Mouse (Mus musculus): ENCODE measurements around the gene Cdpf1.

Gene Cdpf1

GRCm38 (mm10) chr15:85811535-85812277 is at the start of gene Cdpf1:
Gene Cdpf1, minus strand, starts transcription at chr15:85811697.
- peak; percentile 99 for DNase-seq (ENCODE audit: low spot score)

DNA sequence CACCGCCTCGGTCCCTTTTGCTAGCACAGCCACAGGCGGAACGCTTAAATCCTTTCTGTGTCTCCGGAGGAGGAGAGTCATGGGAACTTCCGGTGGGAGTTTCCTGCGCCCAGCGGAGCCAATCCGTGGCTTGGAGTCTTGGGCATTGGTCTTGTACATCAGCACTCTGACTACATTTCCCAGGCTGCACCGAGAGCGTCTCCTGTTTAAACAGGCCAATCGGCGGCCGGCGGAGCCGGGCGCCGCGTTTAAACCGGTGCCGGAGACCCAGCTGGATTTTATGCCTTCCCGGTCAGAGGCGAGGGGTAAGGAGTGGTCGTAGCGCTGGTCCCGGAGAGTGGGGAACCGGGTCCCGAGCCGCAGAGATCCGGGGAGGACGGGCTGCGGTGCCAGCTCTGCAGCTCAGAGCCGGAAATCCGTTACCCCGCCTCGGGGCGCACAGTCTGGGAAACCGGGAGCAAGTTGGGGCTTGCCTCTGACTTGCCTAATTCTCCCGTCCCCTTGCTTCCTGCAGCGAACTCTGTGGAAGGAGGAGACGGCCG is 48.1 kb upstream of the Cdpf1 start, which contains the start of gene Gtse1:
Gene Gtse1, plus strand, starts transcription at position 256 of the 542 bp plus-strand sequence.
- DNase-seq (ENCODE audit: low spot score) = peak; percentile 91

- DNase-seq (ENCODE audit: low spot score) = no peak
Observed at GRCm38 (mm10) chr15:85858980-85859489, 47.5 kb upstream of the Cdpf1 start.

GRCm38 (mm10) chr15:85851656-85852392 is 40.3 kb upstream of the Cdpf1 start:
- DNase-seq (ENCODE audit: low spot score) = no peak

DNA sequence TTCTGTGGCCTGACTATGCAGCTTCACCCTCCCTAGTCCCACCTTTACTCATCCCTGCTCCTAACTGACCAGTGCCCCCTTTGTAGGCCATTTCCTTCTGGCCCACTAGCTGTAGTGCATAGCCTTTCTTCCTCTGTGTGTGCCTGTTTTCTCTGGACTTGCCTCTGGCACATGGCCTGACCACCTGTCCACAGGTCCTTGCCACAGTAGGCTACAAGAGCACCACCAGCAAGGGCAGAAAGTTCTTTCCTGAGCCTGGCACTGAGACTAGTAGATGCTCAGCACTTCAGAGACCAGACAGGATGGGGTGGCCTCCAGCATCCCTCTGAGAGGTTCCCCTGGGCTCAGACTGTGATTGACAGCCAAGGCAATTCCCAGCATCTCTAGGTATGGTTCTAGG is 33.6 kb upstream of the Cdpf1 start:
- no peak for DNase-seq (ENCODE audit: low spot score)

GRCm38 (mm10) chr15:85841796-85842360 is 30.4 kb upstream of the Cdpf1 start:
- no peak for DNase-seq (ENCODE audit: low spot score)

- DNase-seq (ENCODE audit: low spot score) = peak; percentile 70
Observed at GRCm38 (mm10) chr15:85840983-85841382, 29.5 kb upstream of the Cdpf1 start.

DNA sequence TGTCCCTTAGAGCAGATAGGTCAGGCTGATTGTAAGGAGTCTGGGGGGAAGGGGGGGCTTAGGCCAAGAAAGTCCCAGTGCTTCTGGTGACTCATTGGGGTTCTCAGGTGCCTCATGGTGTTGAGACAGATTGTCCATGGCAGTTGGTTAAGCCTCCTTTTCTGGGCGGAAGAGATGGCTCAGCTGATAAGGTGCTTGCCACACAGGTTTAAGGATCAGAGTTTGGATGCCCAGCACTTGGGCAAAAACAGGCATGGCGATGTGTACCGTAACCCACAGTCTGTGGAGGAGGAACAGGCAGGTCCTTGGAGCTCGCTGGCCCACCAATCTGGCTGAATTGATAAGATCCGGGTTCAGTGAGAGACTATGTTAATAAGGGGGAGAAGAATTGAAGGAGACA is 25.4 kb upstream of the Cdpf1 start:
- DNase-seq (ENCODE audit: low spot score) = no peak

GRCm38 (mm10) chr15:85835335-85835734 is 23.8 kb upstream of the Cdpf1 start:
- DNase-seq (ENCODE audit: low spot score) = no peak

DNA sequence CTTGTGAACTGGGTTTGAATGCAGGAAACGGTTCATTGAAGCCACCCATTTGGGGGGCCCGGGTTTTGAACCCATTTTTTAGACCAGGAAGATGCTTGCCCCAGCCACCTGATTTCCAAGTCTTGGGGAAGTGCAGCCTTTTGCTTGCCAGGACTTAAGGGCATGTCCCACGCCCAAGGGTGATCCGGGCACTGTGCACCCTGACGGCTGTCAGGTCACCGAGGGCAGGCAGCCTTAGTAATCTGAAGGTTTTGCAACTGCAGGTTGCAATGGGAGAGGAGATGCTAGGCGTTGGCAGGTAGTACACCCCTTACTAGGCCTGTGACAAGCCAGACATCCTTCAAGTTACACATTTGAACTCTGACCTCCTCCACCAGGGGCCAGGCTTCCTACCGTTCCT is 21.1 kb upstream of the Cdpf1 start:
- DNase-seq (ENCODE audit: low spot score) = no peak

GRCm38 (mm10) chr15:85831954-85832590 is 20.6 kb upstream of the Cdpf1 start, which contains the start of gene Ttc38:
Gene Ttc38, plus strand, starts transcription at chr15:85832306.
- peak; percentile 85 for DNase-seq (ENCODE audit: low spot score)

DNA sequence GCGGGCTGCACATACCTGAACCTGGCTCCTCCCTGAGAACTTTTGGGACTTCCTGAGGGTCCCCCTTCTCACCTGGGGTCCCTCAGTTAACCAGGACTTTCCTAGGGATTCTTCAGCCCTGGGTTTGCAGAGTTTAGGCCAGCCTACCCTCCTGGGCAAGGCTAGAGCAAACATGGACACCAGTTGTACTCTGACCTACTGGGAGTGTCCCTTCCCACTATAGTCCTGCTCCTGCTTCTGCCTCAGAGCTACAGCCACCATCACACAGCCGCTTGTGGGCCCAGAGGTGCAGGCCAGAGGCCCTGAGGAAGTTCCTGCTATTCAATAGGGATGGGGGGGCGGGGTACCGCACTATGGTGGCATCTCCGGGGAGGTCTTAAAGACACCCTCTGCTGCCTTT is 18.0 kb upstream of the Cdpf1 start:
- DNase-seq (ENCODE audit: low spot score) = no peak

DNA sequence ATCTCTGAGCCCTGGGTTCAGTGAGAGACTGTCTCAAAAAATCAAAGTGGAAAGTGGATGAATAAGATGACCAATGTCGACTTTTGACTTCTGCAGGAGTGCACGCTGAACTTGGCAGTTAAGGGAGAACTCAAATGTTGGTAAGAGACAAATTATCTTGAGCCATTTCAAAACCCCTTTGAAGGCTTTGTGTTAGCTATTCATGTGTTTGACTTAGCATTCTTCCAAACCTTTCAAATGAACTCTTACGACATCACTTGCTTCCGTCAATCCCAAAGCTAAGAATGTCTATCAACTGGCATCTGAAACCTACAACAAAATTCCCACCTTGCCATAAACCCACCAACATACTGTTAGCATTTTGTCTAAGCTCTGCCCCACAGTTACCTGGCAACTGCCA is 16.6 kb upstream of the Cdpf1 start:
- DNase-seq (ENCODE audit: low spot score) = no peak

- DNase-seq (ENCODE audit: low spot score) = no peak
Observed at GRCm38 (mm10) chr15:85826676-85827075, 15.2 kb upstream of the Cdpf1 start.

- no peak for DNase-seq (ENCODE audit: low spot score)
Observed at GRCm38 (mm10) chr15:85822011-85822359, 10.5 kb upstream of the Cdpf1 start.

- DNase-seq (ENCODE audit: low spot score) = peak; percentile 68
Observed at GRCm38 (mm10) chr15:85821203-85822010, 9.9 kb upstream of the Cdpf1 start, which contains the start of gene Pkdrej. Gene Pkdrej, minus strand, starts transcription at chr15:85821734.

DNA sequence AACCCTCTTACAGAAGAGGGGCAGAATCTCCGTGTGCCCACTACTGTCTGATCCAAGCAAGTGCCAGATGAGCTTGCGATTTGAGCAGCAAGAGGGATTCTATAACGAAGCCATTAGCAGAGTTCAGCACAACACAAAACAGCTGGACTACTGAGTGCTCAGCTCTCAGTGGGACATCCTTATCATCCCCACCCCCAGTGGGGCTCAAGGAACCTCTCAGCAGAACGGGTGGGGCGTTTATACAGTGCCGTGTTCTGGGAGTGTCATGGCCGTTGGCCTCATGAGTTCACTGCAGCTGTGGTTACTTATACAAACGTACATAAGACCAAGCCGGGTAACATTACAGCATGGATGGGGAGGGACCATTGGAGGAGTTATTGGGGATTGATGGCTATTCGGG is 1.9 kb upstream of the Cdpf1 start:
- DNase-seq (ENCODE audit: low spot score) = no peak

DNA sequence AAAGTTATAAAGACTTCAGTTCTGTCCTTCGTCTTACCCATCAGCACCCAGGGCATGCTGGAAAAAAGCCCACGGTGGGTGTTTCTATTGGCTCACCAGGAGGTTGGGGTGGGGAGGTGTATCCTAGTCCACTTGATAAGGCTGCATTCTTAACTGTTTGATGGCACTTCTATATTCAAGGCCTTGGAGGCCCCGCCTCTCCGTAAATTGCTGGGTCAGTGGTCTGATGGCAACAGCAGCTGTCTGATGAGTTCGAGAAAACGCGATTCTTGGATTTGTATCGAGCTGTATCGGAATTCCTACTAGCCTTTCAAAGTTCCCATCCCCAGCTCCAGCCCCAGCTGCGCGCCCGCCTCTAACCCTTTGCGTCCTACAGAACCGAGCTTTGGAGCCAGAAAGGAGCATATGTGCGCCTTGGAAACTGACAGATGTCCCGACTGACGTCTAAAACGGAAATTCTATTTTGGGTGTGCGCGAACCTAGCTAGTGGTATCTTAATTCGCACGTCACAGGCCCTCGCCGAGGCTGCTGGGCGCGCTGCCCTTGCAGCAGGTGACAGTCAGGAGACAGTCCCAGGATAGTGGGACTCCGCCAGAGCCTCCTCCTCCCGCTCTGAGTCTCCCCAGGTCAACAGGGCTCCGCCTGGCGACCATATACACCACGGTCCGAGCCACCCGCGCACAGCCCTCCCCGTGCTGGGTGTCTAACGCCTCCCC is 533 bp downstream of the Cdpf1 start:
- DNase-seq (ENCODE audit: low spot score) = peak; percentile 68

GRCm38 (mm10) chr15:85810462-85810805 is 1.1 kb downstream of the Cdpf1 start:
- DNase-seq (ENCODE audit: low spot score) = no peak

GRCm38 (mm10) chr15:85809091-85809490 is 2.4 kb downstream of the Cdpf1 start:
- DNase-seq (ENCODE audit: low spot score) = no peak

- DNase-seq (ENCODE audit: low spot score) = no peak
Observed at GRCm38 (mm10) chr15:85808434-85808833, 3.1 kb downstream of the Cdpf1 start.

Data from testis, postnatal 10 days (tissue).